Mouse (Mus musculus): ENCODE measurements around the gene Celf2.

The Celf2 gene

GRCm38 (mm10) chr2:6505979-6506811 lies 1003.2 kb downstream of the Celf2 start:
- no peak for DNase-seq (ENCODE audit: low read depth, low spot score)

GRCm38 (mm10) chr2:6505531-6505930 lies 1003.8 kb downstream of the Celf2 start:
- DNase-seq (ENCODE audit: low read depth, low spot score), result no peak

GRCm38 (mm10) chr2:6498101-6498500 lies 1011.3 kb downstream of the Celf2 start:
- no peak for DNase-seq (ENCODE audit: low read depth, low spot score)

GRCm38 (mm10) chr2:6497636-6498035 lies 1011.7 kb downstream of the Celf2 start:
- DNase-seq (ENCODE audit: low read depth, low spot score), result no peak

GRCm38 (mm10) chr2:6493886-6494285 lies 1015.5 kb downstream of the Celf2 start:
- no peak for DNase-seq (ENCODE audit: low read depth, low spot score)

GRCm38 (mm10) chr2:6490870-6491269 lies 1018.5 kb downstream of the Celf2 start:
- no peak for DNase-seq (ENCODE audit: low read depth, low spot score)

GRCm38 (mm10) chr2:6490076-6490475 lies 1019.3 kb downstream of the Celf2 start:
- DNase-seq (ENCODE audit: low read depth, low spot score), result no peak

All from skeletal muscle tissue, adult 2 months (tissue).